Mouse (Mus musculus) urinary bladder, postnatal 0 days (tissue): Measurements from ENCODE around the gene Magea2. TPM values are rescaled to one million over a fixed set of nuclear protein-coding genes. Genes with fewer than 3 reads are reported as not detected.

Source experiments
- polyA plus RNA-seq: library from polyadenylated mRNA; unstranded; fragments of >200 nt; fragmentation: Nextera tagmentation; extraction: Ambion mirVana; gene quantifications from 2 replicates; pipeline ENCODE4 v1.2.1, GENCODE M21; 2015

Gene Magea2
- polyA plus RNA-seq = not detected in 2 replicates

GRCm38 (mm10) chrX:155093566-155093965 is at the start of gene Magea2:
TSS of gene Magea2 (minus strand) at chrX:155093666.

DNA sequence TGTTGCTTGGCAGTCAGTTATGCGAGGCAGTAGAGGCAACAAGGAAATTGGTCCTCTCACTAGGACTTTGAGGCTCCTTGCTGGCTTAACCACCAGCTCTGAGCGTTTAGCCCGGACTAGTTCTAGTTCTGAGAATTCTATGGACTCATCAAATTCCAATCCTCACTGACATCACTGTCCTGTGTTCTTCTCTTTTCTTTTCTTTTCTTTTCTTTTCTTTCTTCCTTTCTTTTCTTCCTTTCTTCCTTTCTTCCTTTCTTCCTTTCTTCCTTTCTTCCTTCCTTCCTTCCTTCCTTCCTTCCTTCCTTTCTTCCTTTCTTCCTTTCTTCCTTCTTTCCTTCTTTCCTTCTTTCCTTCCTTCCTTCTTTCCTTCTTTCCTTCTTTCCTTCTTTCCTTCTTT is 34.8 kb upstream of the Magea2 start, which contains the start of gene Cldn34b2:
Cldn34b2 (minus strand) TSS at position 101 of the 400 bp plus-strand sequence.

DNA sequence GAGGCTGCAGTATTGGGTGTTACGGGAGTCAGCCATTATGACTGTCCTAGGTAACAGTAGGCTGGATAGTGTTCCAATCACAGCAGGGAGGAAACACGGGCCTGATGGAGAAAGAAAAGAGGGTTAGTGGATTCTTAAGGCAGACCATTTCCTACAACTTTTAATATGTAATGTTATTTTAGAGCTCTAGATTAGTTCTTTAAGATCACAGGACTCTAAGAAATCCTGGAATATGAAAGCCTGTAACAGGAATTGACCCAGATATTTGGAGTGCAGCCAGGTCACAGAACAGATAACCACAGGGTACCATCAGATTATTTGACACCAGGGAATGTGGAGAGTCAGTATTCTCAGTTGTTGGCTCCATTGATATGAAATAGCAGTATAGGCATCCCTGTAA is 3.8 kb downstream of the Magea2 start, which contains the start of gene Magea1:
Magea1 (minus strand) TSS at position 101 of the 400 bp plus-strand sequence.

GRCm38 (mm10) chrX:155063045-155063444 is 30.4 kb downstream of the Magea2 start, which contains the start of gene Magea5:
TSS of gene Magea5 (minus strand) at chrX:155063145.

DNA sequence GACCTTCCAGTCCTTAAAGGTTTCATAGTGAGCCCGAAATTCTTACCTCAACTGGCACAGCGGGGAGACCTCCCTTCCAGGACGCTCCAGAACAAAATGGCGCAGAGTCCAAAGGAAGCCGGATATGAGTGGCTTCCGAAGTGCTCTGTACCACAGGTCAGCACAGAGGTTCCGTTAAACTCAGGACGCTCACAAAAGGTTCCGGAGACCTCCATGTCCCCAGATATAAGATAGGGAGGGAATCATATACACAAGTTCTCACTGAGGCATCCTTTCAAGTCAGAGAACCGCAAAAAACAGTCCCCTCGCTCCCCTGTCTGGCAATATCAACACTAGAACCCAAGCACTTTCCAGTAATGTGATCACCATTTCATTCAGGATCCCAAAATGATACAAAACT is 97.7 kb downstream of the Magea2 start, which contains the start of gene Magea8:
Magea8 (minus strand) TSS at position 101 of the 400 bp plus-strand sequence.

Other genes with a start within 250 kb of the Magea2 start
- gene Cldn34b1, start 203.4 kb downstream of the Magea2 start, polyA plus RNA-seq = not detected in 2 replicates
- gene Magea6, start 157.7 kb downstream of the Magea2 start, polyA plus RNA-seq = not detected in 2 replicates
- gene Magea3, start 144.2 kb downstream of the Magea2 start, polyA plus RNA-seq = not detected in 2 replicates
- not detected in 2 replicates for gene Magea8, start 97.8 kb downstream of the Magea2 start, polyA plus RNA-seq
- gene Magea5, start 30.5 kb downstream of the Magea2 start, polyA plus RNA-seq = not detected in 2 replicates
- gene Magea1, start 3.9 kb downstream of the Magea2 start, polyA plus RNA-seq = not detected in 2 replicates
- gene Cldn34b2, start 34.7 kb upstream of the Magea2 start, polyA plus RNA-seq = not detected in 2 replicates
- gene Sat1, start 122.8 kb upstream of the Magea2 start, polyA plus RNA-seq = 355 and 384 TPM in 2 replicates
- gene Acot9, start 168.8 kb upstream of the Magea2 start, polyA plus RNA-seq = 72.4 and 82.7 TPM in 2 replicates
- gene Prdx4, start 247.1 kb upstream of the Magea2 start, polyA plus RNA-seq = 239 and 257 TPM in 2 replicates